Mouse (Mus musculus) right cerebral cortex, postnatal 36 days (tissue): ENCODE measurements around the gene Anks4b.
A peak's percentile ranks its signal among the peaks of the same experiment; 100 is the strongest.

Source experiments
- DNase-seq, 2 experiments: peaks; one replicate each; pipeline ENCODE4 v3.0.0; 2022; ENCODE audit warnings: low spot score in 2 of 2, mixed read lengths in 1 of 2

Gene Anks4b

GRCm38 (mm10) chr7:120173603-120174244 is at the start of gene Anks4b:
Gene Anks4b (plus strand): TSS chr7:120173858.
- DNase-seq = no peak

- DNase-seq = peak; percentile 42 to 59
These were observed 48.8 kb upstream of the Anks4b start for GRCm38 (mm10) chr7:120124844-120125243.

GRCm38 (mm10) chr7:120126976-120127685 is 46.5 kb upstream of the Anks4b start:
- DNase-seq = no peak

- DNase-seq = no peak
These were observed 46.0 kb upstream of the Anks4b start for GRCm38 (mm10) chr7:120127686-120128059.

GRCm38 (mm10) chr7:120128951-120129350 is 44.7 kb upstream of the Anks4b start:
- peak; percentile 14 to 53 for DNase-seq

- DNase-seq = no peak
These were observed 30.9 kb upstream of the Anks4b start for GRCm38 (mm10) chr7:120142743-120143142.

- DNase-seq = no peak
These were observed 28.5 kb upstream of the Anks4b start, which contains the start of gene Zp2 for GRCm38 (mm10) chr7:120145191-120145590. Gene Zp2 (minus strand): TSS chr7:120145291.

GRCm38 (mm10) chr7:120150257-120150656 is 23.4 kb upstream of the Anks4b start:
- DNase-seq = no peak

- no peak for DNase-seq
These were observed 22.8 kb upstream of the Anks4b start for GRCm38 (mm10) chr7:120150898-120151297.

- no peak for DNase-seq
These were observed 16.7 kb upstream of the Anks4b start for GRCm38 (mm10) chr7:120156841-120157409.

- no peak for DNase-seq
These were observed 16.0 kb upstream of the Anks4b start for GRCm38 (mm10) chr7:120157575-120158061.

GRCm38 (mm10) chr7:120158121-120158613 is 15.5 kb upstream of the Anks4b start:
- DNase-seq = no peak

GRCm38 (mm10) chr7:120163581-120164251 is 9.9 kb upstream of the Anks4b start:
- no peak for DNase-seq

GRCm38 (mm10) chr7:120172188-120172700 is 1.4 kb upstream of the Anks4b start:
- no peak for DNase-seq

GRCm38 (mm10) chr7:120174723-120175504 is 1.3 kb downstream of the Anks4b start:
- DNase-seq = no peak

GRCm38 (mm10) chr7:120177611-120178010 is 4.0 kb downstream of the Anks4b start:
- no peak for DNase-seq

- DNase-seq = no peak
These were observed 5.3 kb downstream of the Anks4b start for GRCm38 (mm10) chr7:120178935-120179334.

- no peak for DNase-seq
These were observed 6.9 kb downstream of the Anks4b start for GRCm38 (mm10) chr7:120180547-120180946.

GRCm38 (mm10) chr7:120181401-120182230 is 8.0 kb downstream of the Anks4b start:
- DNase-seq = no peak

GRCm38 (mm10) chr7:120182891-120183290 is 9.2 kb downstream of the Anks4b start:
- no peak for DNase-seq
